Mouse (Mus musculus) olfactory bulb, adult 2 months (tissue): Measurements from ENCODE around the gene Tlr2.

ENCODE experiments used
- CTCF ChIP-seq: fragments of 200-500 bp; IDR thresholded peaks from 2 replicates; pipeline ENCODE4 v1.5.1; 2012; ENCODE audit warnings: low read depth, mild to moderate bottlenecking, low read length, moderate library complexity; ENCODE audit not compliant: insufficient read depth
- POLR2A ChIP-seq: fragments of 200-500 bp; IDR thresholded peaks from 2 replicates; pipeline ENCODE4 v1.6.1; 2012; ENCODE audit warnings: mild to moderate bottlenecking, low read depth, low read length, moderate library complexity; ENCODE audit not compliant: insufficient read depth

DNA sequence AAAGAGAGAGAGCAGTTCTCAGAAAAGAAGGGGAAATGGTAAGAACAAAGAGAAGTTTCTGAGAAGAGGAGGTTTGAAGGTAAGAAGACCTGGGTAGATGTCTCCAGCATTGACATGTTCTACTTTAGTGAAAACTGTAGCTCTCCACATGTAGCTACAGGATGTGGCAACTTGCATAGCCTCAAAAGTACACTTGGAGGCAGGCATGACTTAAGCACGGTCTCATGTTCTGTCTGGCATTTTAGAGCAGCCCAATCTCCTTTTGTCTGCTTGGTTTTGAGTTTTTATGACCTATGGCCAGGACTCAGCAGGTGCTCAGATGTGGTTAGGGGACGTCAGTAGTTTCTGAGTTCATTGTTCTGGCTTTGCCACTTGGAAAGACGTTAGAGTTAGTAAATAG is 50.1 kb downstream of the Tlr2 start:
- TF ChIP-seq CTCF = no peak
- no peak for TF ChIP-seq POLR2A
